Mouse (Mus musculus) lung, adult 2 months (tissue): ENCODE data around the gene Eif4g3.

Source experiments
- CTCF ChIP-seq: fragments of 200-500 bp; IDR thresholded peaks from 2 replicates; pipeline ENCODE4 v1.5.1; 2011; ENCODE audit warnings: mild to moderate bottlenecking, low read length, control low read depth; ENCODE audit not compliant: insufficient read depth
- POLR2A ChIP-seq: fragments of 200-500 bp; IDR thresholded peaks from 2 replicates; pipeline ENCODE4 v1.6.1; 2011; ENCODE audit warnings: low read depth, mild to moderate bottlenecking, control low read depth, low read length, borderline replicate concordance; ENCODE audit errors: extremely low read depth

DNA sequence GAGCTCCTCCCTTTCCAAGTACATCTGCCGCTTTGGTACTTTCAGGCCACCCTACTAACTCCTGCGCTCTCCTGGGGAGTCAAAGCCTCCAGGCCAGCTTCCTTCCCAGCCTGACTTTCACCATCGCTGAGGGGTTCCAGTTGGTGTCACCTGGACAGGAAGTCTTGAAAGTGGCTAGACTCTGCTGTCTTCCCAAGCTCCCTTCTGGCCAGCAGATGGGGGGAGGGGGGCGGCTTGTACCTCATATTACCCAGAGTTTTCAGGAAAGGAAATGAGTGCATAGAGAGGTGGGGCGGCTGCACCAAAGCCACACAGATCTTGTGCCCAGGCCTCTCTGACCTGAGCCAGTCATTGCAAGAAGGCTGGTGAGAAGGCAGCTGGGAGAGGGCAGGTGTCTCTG is 259.4 kb downstream of the Eif4g3 start:
- no peak for TF ChIP-seq CTCF
- no peak for TF ChIP-seq POLR2A
